Mouse (Mus musculus): Measurements from ENCODE around the gene Dennd4a.

DNA sequence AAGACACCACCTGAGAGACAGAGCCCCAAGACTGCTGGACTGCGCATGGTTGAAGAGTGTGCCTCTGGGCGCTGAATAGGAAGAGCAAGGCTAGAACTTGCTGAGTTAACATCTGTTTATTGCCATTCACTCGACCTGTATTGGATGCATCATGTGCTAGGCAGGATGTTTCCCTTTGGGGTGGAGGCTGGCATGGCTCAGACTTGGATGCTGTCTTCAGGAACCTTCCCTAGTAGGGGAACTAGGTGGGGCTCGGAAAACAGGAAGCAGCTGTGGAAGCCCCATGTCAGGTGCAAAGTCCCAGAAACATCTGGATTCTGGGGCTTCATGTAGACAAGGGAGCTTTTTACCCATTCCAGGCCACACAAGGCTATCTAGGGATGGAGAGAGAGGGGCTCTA is 119.1 kb downstream of the Dennd4a start:
- TF ChIP-seq CTCF (IDR thresholded peaks at IDR 0.05; ENCODE audit: control insufficient read depth, insufficient read depth, low read length) (no peak), POLR2A (IDR thresholded peaks at IDR 0.05; ENCODE audit: borderline replicate concordance, control insufficient read depth, low read depth, low read length) (no peak)

All from bone marrow, adult 2 months (tissue).